ENCODE assay signal across 26 mouse cellular contexts in the genomic region with DNA sequence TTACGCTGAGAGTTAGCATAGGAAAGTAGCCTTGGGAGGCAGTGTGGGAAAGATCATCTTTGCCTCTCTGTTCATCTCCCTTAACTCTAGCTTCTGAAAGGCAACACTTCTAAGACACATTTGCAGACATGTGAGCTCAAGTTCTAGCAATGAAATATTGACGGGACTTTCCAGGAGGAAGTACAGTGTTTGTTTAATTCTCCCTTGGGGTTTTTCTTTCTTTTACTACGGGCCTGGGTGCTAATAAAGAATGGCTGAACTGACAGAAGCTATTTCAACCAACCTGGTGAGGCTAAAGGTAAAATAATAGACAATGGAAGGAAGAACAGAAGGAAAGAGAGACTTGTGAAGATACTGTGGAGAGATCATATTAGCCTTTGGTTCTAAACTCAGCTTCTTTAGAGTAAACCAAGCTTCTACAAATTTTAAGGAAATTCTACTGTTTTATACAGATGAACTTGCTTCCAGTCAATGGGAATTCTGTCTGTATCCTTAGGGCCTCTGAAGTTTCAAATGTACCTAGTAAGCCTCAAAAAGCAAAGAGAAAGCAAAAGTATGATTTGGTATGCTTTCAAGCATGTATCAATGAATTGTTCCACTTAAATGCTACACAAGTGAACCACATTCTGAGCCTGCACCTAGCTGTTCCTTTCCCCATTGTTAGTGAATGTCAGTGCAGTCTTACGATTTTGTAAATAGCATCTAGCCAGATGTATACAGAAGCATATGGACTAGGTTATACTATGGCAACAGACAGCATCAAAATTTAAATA.
DNase-seq lines count a peak whose midpoint lies in the region; ATAC-seq lines count a peak whose summit lies in the region.
"Had no signal": no experiment of that assay in that cellular context is flagged by ENCODE, and none has a peak within 500 bp of the region (broad histone marks: within the 10 kb centered on the region; RNA-seq: fewer than 3 reads in every experiment).

No protein-coding gene starts in this region.

- no peaks in the 10 kb centered on the region for H3K36me3 ChIP-seq in midbrain, embryonic 11.5 days (ENCODE audit: control insufficient read depth, insufficient read depth, low read length)
- no peaks in the 10 kb centered on the region for H3K36me3 ChIP-seq in midbrain, embryonic 16.5 days (ENCODE audit: control insufficient read depth, insufficient read depth, low read length)
- H3K36me3 ChIP-seq in forebrain, embryonic 10.5 days (replicated peaks), result no peaks in the 10 kb centered on the region
- H3K36me3 ChIP-seq: embryonic facial prominence, embryonic 12.5 days; heart, embryonic 15.5 days had no signal

- H3K4me1 ChIP-seq in midbrain, embryonic 11.5 days (ENCODE audit: control insufficient read depth, insufficient read depth, low read length), result no peaks in the 10 kb centered on the region
- H3K4me1 ChIP-seq in midbrain, embryonic 16.5 days (ENCODE audit: control insufficient read depth, insufficient read depth, low read length), result no peaks in the 10 kb centered on the region
- H3K4me1 ChIP-seq in forebrain, embryonic 10.5 days, result no peaks in the 10 kb centered on the region
- H3K4me1 ChIP-seq: embryonic facial prominence, embryonic 12.5 days; forebrain, embryonic 13.5 days; heart, embryonic 15.5 days had no signal

- no peaks in the 10 kb centered on the region for H3K27me3 ChIP-seq in midbrain, embryonic 11.5 days (ENCODE audit: control insufficient read depth, insufficient read depth, low read length)
- H3K27me3 ChIP-seq in midbrain, embryonic 16.5 days (ENCODE audit: control insufficient read depth, insufficient read depth, low read depth, low read length), result no peaks in the 10 kb centered on the region
- no peaks in the 10 kb centered on the region for H3K27me3 ChIP-seq in forebrain, embryonic 10.5 days (ENCODE audit: poor library complexity, severe bottlenecking)
- H3K27me3 ChIP-seq: embryonic facial prominence, embryonic 12.5 days; forebrain, embryonic 13.5 days; heart, embryonic 15.5 days had no signal

- no peak overlapping the region for H3K27ac ChIP-seq in midbrain, embryonic 11.5 days (ENCODE audit: low read depth, low read length)
- no peak overlapping the region for H3K27ac ChIP-seq in midbrain, embryonic 16.5 days (ENCODE audit: low read length)
- H3K27ac ChIP-seq in forebrain, embryonic 10.5 days, result no peak overlapping the region
- H3K27ac ChIP-seq: embryonic facial prominence, embryonic 12.5 days; forebrain, embryonic 13.5 days; heart, adult 2 months; heart, embryonic 15.5 days; hindbrain, embryonic 14.5 days; hindbrain, postnatal 0 days had no signal

- H3K9ac ChIP-seq in midbrain, embryonic 11.5 days (ENCODE audit: low read length), result no peak overlapping the region
- H3K9ac ChIP-seq in midbrain, embryonic 16.5 days (ENCODE audit: low read depth, low read length), result no peak overlapping the region
- H3K9ac ChIP-seq: embryonic facial prominence, embryonic 12.5 days; forebrain, embryonic 13.5 days; heart, embryonic 15.5 days; hindbrain, embryonic 14.5 days had no signal

- DNase-seq in midbrain, embryonic 11.5 days (ENCODE audit: low spot score, missing footprints), result peak; percentile 78
- DNase-seq in B cell, adult 2 months, result peak; percentile 18 to 25
- DNase-seq in forebrain, embryonic 10.5 days (ENCODE audit: extremely low spot score, low spot score), result no peak
- no peak for DNase-seq in heart, adult 9 months (ENCODE audit: low spot score in 2 of 2)
- no peak for DNase-seq in heart, postnatal 36 days
- DNase-seq: adrenal gland, adult 8-10 months; adrenal gland, postnatal 25 days; cerebellum, adult 11-12 months; cerebellum, adult 9-10 months; cerebellum, postnatal 14 days; gastrocnemius, postnatal 10 days; gastrocnemius, postnatal 36 days; heart, adult 2 months; heart, postnatal 10 days; heart, postnatal 4 days; kidney, adult 11 months had no signal

- ATAC-seq in midbrain, embryonic 11.5 days (ENCODE audit: low FRiP score), result no peak
- no peak for ATAC-seq in midbrain, embryonic 16.5 days
- ATAC-seq in activated CD4-positive, CD25-positive, alpha-beta regulatory T cell, adult 4 months, result peak; percentile 28
- ATAC-seq: forebrain, embryonic 13.5 days; forebrain, embryonic 16.5 days; hindbrain, postnatal 0 days had no signal

- H3K4me3 ChIP-seq in midbrain, embryonic 11.5 days (ENCODE audit: low read depth, low read length), result no peak overlapping the region
- H3K4me3 ChIP-seq in midbrain, embryonic 16.5 days (ENCODE audit: low read depth, low read length), result no peak overlapping the region
- no peak overlapping the region for H3K4me3 ChIP-seq in forebrain, embryonic 10.5 days
- H3K4me3 ChIP-seq: embryonic facial prominence, embryonic 12.5 days; erythroblast, embryonic 14.5 days; forebrain, embryonic 13.5 days; heart, adult 2 months; heart, embryonic 15.5 days had no signal

- 81% methylated on average over 4 of the region's 4 CpGs for WGBS in midbrain, embryonic 11.5 days
- 83% methylated on average over 4 of the region's 4 CpGs for WGBS in midbrain, embryonic 16.5 days
- 91% methylated on average over 4 of the region's 4 CpGs for WGBS in forebrain, embryonic 10.5 days

- H3K9me3 ChIP-seq in midbrain, embryonic 11.5 days (ENCODE audit: control insufficient read depth, low read length), result no peaks in the 10 kb centered on the region
- H3K9me3 ChIP-seq in midbrain, embryonic 16.5 days (replicated peaks; ENCODE audit: control insufficient read depth, low read length, poor library complexity, severe bottlenecking), result no peaks in the 10 kb centered on the region
- H3K9me3 ChIP-seq in forebrain, embryonic 10.5 days, result no peaks in the 10 kb centered on the region
- H3K9me3 ChIP-seq: embryonic facial prominence, embryonic 12.5 days; forebrain, embryonic 13.5 days; heart, embryonic 15.5 days had no signal

- intact Hi-C loops in heart, postnatal 36 days (cut with DNase I), result no loop called here

- H3K4me2 ChIP-seq in midbrain, embryonic 11.5 days, result no peak overlapping the region
- H3K4me2 ChIP-seq in midbrain, embryonic 16.5 days (ENCODE audit: low read length), result no peak overlapping the region
- H3K4me2 ChIP-seq: embryonic facial prominence, embryonic 12.5 days; forebrain, embryonic 13.5 days; heart, embryonic 11.5 days; heart, embryonic 15.5 days; hindbrain, embryonic 14.5 days had no signal

Comparison
In these comparisons a context has a peak if more than half of its experiments do, and no peak if none do; other contexts are left out.
1. DNase-seq: peak in midbrain, embryonic 11.5 days (single experiment) and B cell, adult 2 months (2 of 2); none in forebrain, embryonic 10.5 days (single experiment), heart, adult 9 months (0 of 2) and heart, postnatal 36 days (0 of 2).